Mouse (Mus musculus): ENCODE measurements at regions not wholly inside any gene's neighbourhood (a gene's known extent, or its start where the extent isn't known, plus 50 kb on each side); places are given as distances from the start of the nearest gene placed in this dataset.
"Not testable (repeated sequence)": the region's sequence is repeated elsewhere in the genome, so short reads cannot be mapped to it uniquely, and the experiment has no call there.

DNA sequence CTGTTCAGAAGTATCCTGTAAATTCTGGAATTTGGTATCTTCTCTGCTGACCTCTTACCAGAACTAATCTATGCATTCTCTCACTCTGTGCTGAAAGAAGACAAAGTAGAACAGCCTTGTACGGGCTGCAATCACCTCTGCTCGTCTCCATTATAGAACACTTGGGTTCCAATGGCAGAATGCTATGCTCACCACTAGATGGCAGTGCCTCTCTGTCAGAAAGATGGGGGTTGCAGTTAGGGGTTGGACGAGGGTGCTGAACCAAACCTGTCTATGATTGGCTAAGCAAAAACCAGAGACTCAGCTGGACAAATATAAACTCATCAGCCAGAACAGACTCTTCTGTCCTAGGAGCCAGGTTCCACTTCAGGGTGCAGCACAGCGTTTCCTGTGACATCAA, 515.9 kb downstream of the Dad1 start:
- in situ Hi-C loops (cut with MboI; ENCODE audit: low sequenced_read_pairs), result not testable (repeated sequence)

- in situ Hi-C loops (cut with MboI; ENCODE audit: low sequenced_read_pairs), result not testable (repeated sequence)
These were observed 517.6 kb downstream of the Dad1 start for GRCm38 (mm10) chr14:53736274-53736673.

DNA sequence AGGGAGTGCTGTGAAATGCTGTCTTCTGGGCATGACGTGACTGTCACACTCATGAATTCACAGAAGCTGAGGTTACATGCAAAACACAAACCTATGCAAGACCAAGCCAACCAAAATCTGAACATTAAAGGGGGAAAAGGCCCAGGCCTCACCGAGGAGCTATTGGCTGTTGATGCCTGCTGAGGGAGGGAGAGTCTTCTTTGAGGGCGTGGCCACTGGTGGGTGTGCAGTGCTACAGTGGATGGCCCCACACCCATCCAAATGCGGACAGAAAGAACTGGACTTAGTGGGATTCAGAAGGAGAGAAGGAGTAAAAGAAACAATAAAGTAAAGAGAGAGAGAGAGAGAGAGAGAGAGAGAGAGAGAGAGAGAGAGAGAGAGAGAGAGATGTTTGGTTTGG, 522.3 kb downstream of the Dad1 start:
- in situ Hi-C loops (cut with MboI; ENCODE audit: low sequenced_read_pairs), result not testable (repeated sequence)

DNA sequence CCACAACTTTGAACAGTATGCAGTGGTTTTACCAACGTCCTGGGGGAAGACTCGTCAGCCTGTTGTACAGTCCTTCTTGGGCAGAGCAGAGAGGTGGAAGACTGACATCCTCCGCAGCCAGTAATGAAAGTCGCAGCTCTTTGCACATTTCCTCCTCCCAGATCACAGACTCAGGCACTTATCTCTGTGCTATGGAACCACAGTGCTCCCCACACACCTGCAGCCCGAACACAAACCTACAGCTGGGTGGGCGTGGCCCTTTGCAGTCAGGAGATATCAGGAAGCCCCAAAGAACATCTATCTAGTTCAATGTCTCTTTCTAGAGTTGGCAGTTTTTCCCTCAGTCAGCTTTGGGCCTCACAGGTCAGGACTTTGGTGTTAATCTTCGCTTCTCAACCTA, 524.0 kb downstream of the Dad1 start:
- in situ Hi-C loops (cut with MboI; ENCODE audit: low sequenced_read_pairs), result not testable (repeated sequence)

DNA sequence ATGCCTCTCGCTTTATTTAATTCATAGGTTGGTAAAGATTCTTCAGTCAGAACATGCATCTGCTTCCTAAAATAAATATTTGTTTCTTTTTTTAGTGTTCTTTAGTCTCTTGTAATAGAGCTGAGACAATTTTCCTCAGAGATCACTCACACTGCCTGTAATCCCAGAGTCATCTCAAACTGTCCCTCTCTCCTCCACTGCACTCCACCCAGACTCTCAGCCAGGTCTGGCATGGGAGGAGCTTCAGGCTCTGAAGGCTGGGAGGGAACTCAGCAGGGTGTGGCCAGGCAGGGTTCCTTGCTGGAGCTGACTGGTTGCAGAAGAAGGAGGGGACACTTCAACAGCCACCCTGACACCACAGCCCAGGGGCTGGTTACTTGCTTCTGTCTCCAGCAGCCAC, 524.8 kb downstream of the Dad1 start:
- in situ Hi-C loops (cut with MboI; ENCODE audit: low sequenced_read_pairs), result not testable (repeated sequence)

DNA sequence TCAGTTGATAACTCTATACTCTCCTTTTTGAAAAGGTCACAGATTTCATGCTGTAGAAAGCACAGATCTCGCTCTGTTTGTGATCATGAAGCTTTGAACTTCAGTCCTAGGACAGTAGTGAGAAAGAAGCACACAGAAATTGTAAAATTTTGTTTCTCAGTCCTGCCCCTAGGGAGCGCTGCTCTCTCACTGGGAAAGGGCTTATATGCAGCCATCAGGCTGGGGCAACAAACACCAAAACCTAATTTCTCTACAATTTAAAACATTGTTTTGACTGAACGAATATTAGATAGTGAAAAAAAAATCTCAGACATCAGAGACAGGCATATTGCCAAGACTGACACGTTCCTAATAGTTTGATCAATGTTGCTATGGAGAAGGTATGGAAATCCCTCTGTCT, 527.0 kb downstream of the Dad1 start:
- in situ Hi-C loops (cut with MboI; ENCODE audit: low sequenced_read_pairs), result not testable (repeated sequence)

- in situ Hi-C loops (cut with MboI; ENCODE audit: low sequenced_read_pairs), result not testable (repeated sequence)
These were observed 530.3 kb downstream of the Dad1 start for GRCm38 (mm10) chr14:53723611-53724010.

DNA sequence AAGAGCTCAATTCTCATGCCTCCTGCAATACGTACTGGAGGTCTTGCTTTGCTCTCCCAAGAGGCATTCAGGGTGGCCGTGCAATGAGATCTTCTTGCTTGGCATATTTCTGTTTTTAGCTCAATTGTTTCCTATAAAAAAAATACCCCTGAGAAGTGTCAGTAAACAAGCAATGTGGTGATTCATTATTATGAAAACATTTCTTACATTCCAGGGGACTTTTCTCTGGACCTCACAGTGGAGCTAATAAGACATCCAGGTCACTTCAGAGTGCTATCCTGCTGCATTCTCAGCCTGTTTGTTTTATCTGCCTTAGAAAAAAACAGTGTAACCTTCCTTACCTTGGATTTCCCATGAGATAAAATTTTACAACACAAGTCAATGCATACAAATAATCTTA, 532.0 kb downstream of the Dad1 start:
- in situ Hi-C loops (cut with MboI; ENCODE audit: low sequenced_read_pairs), result not testable (repeated sequence)

- in situ Hi-C loops (cut with MboI; ENCODE audit: low sequenced_read_pairs), result not testable (repeated sequence)
These were observed 544.3 kb downstream of the Dad1 start for GRCm38 (mm10) chr14:53709627-53710026.

DNA sequence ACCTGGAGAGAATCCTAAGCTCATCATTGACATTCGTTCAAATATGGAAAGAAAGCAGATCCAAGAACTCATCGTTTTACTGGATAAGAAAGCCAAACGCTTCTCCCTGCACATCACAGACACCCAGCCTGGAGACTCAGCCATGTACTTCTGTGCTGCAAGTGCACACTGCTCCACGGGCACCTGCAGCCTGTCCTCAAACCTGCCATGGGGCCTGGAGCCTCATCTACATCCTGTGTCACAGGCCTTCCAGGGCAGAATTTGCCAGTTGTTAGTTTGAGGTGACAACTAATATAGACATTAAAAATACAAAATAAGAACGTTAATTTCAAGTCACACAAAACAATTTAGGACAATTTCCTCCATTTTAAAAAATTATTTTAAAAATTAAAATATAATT, 549.6 kb downstream of the Dad1 start:
- in situ Hi-C loops (cut with MboI; ENCODE audit: low sequenced_read_pairs), result not testable (repeated sequence)

DNA sequence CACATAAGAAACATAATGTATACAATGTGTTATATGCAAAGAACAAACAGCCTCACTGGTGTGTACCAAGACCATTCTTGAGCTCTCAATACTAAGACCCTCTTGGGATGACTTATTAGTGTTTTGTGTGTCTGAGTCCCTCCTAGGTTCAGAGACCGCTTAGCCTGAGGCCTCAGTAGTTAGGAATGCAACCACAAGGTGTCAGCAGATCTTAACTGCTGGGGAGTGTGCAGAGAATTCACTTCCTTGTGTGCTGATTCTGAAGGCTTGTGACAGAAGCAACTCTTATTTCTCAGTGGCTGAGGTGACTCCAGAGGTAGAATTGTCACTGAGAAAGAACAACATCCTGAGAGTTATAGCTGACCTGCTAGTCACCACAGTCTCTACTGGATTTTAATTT, 550.3 kb downstream of the Dad1 start:
- in situ Hi-C loops (cut with MboI; ENCODE audit: low sequenced_read_pairs), result not testable (repeated sequence)

GRCm38 (mm10) chr14:53684100-53684499, 569.8 kb downstream of the Dad1 start:
- in situ Hi-C loops (cut with MboI; ENCODE audit: low sequenced_read_pairs), result not testable (repeated sequence)

- in situ Hi-C loops (cut with MboI; ENCODE audit: low sequenced_read_pairs), result not testable (repeated sequence)
These were observed 570.4 kb downstream of the Dad1 start for GRCm38 (mm10) chr14:53683361-53684015.

DNA sequence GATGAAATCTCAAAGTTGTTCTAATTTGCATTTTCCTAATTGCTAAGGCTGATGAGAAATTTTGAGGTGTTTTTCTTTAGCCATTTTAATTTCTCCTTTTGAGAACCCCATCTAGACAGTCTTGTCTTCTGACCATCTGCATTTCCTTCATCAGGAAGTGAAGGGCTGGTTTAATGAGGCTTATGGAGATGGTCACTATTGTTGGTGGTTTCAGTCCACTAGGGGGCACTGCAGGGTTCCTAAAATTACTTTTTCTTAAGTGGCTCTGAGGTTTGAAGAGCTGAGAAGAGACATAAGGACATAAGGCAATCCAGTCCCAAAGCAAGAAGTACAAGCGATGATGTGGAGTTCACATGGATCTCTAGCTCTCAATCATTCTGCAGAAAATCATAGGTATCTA, 571.2 kb downstream of the Dad1 start:
- in situ Hi-C loops (cut with MboI; ENCODE audit: low sequenced_read_pairs), result not testable (repeated sequence)

- in situ Hi-C loops (cut with MboI; ENCODE audit: low sequenced_read_pairs), result not testable (repeated sequence)
These were observed 572.6 kb downstream of the Dad1 start for GRCm38 (mm10) chr14:53681320-53681719.

DNA sequence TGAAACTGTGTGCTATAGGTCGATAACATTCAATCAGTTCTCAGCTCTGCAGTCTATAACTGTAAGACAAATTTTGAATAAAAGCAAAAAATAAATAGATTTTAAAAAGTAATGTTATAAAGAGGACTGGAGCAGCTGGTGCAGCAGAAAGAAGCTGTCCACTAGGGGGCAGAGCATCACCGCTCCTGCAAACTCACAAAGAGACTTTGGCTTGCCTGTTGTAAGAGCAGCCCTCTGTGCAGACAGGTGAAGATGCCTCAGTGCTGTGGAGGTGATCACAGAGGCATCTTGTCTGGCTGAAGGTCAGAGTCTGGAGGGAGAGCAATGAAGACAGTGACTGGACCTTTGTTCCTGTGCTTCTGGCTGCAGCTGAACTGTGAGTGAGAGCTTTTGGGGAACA, 588.2 kb downstream of the Dad1 start:
- in situ Hi-C loops (cut with MboI; ENCODE audit: low sequenced_read_pairs), result not testable (repeated sequence)

GRCm38 (mm10) chr14:53662700-53663355, 591.1 kb downstream of the Dad1 start:
- in situ Hi-C loops (cut with MboI; ENCODE audit: low sequenced_read_pairs), result not testable (repeated sequence)

- in situ Hi-C loops (cut with MboI; ENCODE audit: low sequenced_read_pairs), result not testable (repeated sequence)
These were observed 599.2 kb downstream of the Dad1 start for GRCm38 (mm10) chr14:53654669-53655068.

- in situ Hi-C loops (cut with MboI; ENCODE audit: low sequenced_read_pairs), result not testable (repeated sequence)
These were observed 602.8 kb downstream of the Dad1 start for GRCm38 (mm10) chr14:53651061-53651460.

GRCm38 (mm10) chr14:53649189-53649588, 604.7 kb downstream of the Dad1 start:
- in situ Hi-C loops (cut with MboI; ENCODE audit: low sequenced_read_pairs), result not testable (repeated sequence)

GRCm38 (mm10) chr14:53640441-53640840, 613.5 kb downstream of the Dad1 start:
- in situ Hi-C loops (cut with MboI; ENCODE audit: low sequenced_read_pairs), result not testable (repeated sequence)

- in situ Hi-C loops (cut with MboI; ENCODE audit: low sequenced_read_pairs), result not testable (repeated sequence)
These were observed 616.2 kb downstream of the Dad1 start for GRCm38 (mm10) chr14:53637664-53638063.

DNA sequence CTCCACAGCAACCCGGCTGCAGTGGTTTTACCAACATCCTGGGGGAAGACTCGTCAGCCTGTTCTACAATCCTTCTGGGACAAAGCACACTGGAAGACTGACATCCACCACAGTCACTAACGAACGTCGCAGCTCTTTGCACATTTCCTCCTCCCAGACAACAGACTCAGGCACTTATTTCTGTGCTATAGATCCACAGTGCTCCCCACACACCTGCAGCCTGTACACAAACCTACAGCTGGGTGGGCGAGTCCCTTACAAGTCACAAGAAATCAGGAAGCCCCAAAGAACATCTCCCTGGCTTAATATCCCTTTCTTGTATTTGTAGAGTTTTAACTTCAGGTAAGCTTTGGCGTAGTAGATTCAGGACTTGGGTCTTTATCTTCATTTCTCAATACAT, 618.7 kb downstream of the Dad1 start:
- in situ Hi-C loops (cut with MboI; ENCODE audit: low sequenced_read_pairs), result not testable (repeated sequence)

Measured in CH12F3 (cell line).